Mouse (Mus musculus): ENCODE data around the gene Dlgap4.

DNA sequence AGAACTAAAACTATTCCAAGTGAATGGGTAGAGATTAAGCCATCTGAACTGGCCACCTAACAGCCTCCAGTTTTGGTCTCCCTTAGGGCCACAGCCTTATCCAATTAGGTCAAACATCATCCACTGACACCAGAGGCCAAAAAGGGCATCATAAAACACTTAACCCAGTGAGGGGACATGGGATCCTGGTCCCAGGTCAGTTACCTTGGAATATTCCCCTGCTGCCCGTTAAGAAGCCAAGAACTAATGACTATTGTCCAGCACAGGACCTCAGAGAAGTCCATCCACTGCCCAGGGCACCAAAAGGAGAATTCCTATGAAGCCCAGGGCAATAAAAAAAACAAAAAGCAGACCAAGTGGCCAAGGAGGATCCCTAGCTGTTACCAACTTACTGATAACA is 175.3 kb downstream of the Dlgap4 start:
- TF ChIP-seq CTCF (IDR thresholded peaks at IDR 0.05; ENCODE audit: borderline replicate concordance, control insufficient read depth, extremely low read depth, insufficient read depth, low read length, poor library complexity), result no peak
- no peak for TF ChIP-seq POLR2A (IDR thresholded peaks at IDR 0.05; ENCODE audit: control insufficient read depth, extremely low read depth, insufficient read depth, low read length, poor library complexity)

Data from thymus, adult 2 months (tissue).